Mouse (Mus musculus) G1E (cell line): Measurements from ENCODE around the gene Slc7a9.

Source experiments
- CTCF ChIP-seq: IDR thresholded peaks from 2 replicates; pipeline ENCODE4 v1.5.1; 2012; ENCODE audit warnings: low read depth, low read length, inconsistent platforms, mixed read lengths
- GATA1 ChIP-seq: IDR thresholded peaks from 2 replicates; pipeline ENCODE4 v1.6.1; 2012; ENCODE audit warnings: borderline replicate concordance, low read length, inconsistent platforms, mixed read lengths
- GATA2 ChIP-seq: IDR thresholded peaks from 2 replicates; pipeline ENCODE4 v1.6.1; 2012; ENCODE audit warnings: low read depth, low read length, inconsistent platforms, borderline replicate concordance
- POLR2AphosphoS5 ChIP-seq: IDR thresholded peaks from 2 replicates; pipeline ENCODE4 v1.6.1; 2012; ENCODE audit warnings: low read depth, low read length, inconsistent platforms; ENCODE audit not compliant: insufficient replicate concordance
- TAL1 ChIP-seq: conservative IDR thresholded peaks from 2 replicates; pipeline ENCODE4 v1.6.1; 2012; ENCODE audit warnings: low read depth, low read length, inconsistent platforms, mixed read lengths

DNA sequence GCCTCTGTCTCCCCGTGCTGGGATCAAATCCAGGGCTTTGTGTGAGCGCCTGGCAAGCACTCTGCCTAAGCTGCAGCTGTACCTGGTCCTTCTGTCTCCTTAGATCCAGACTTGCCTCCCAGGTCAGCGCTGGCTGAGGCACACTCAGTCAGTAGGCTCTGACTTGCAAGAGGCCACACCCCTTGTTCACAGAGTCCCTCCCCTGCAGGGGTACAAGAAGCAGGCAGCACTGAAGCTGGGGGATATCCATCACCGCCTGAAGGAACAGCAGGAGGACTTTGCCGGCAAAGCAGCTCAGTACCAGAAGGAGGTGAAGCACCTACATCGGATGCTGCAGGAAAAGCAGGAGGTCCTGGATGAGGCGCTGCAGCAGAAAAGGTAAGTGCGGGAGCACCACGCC, 13.3 kb upstream of the Slc7a9 start:
- no peak for TF ChIP-seq CTCF
- no peak for TF ChIP-seq GATA1
- no peak for TF ChIP-seq TAL1
- no peak for TF ChIP-seq POLR2AphosphoS5
- TF ChIP-seq GATA2 = no peak
